Mouse (Mus musculus): ENCODE measurements around the gene Xk.
A peak's percentile ranks its signal among the peaks of the same experiment; 100 is the strongest.
"Not testable (repeated sequence)": the region's sequence is repeated elsewhere in the genome, so short reads cannot be mapped to it uniquely, and the experiment has no call there.

The Xk gene

GRCm38 (mm10) chrX:9272460-9273361, at the start of gene Xk:
TSS of gene Xk (plus strand) at chrX:9272756.
- peak; percentile 33 for DNase-seq

GRCm38 (mm10) chrX:9227105-9227504, 45.5 kb upstream of the Xk start:
- no peak for DNase-seq

GRCm38 (mm10) chrX:9240737-9241591, 31.6 kb upstream of the Xk start:
- no peak for DNase-seq

- peak; percentile 23 for DNase-seq
These were observed 29.1 kb upstream of the Xk start for GRCm38 (mm10) chrX:9243381-9243864.

GRCm38 (mm10) chrX:9244603-9245336, 27.8 kb upstream of the Xk start:
- DNase-seq = no peak

GRCm38 (mm10) chrX:9248911-9249310, 23.6 kb upstream of the Xk start:
- no peak for DNase-seq

- no peak for DNase-seq
These were observed 18.6 kb upstream of the Xk start for GRCm38 (mm10) chrX:9253990-9254389.

- DNase-seq = no peak
These were observed 17.7 kb upstream of the Xk start for GRCm38 (mm10) chrX:9254901-9255300.

- no peak for DNase-seq
These were observed 15.8 kb upstream of the Xk start, which contains the start of gene Gm14862 for GRCm38 (mm10) chrX:9256766-9257165. TSS of gene Gm14862 (minus strand) at chrX:9256899.

GRCm38 (mm10) chrX:9257831-9258230, 14.7 kb upstream of the Xk start:
- no peak for DNase-seq

GRCm38 (mm10) chrX:9259267-9259666, 13.3 kb upstream of the Xk start:
- DNase-seq = no peak

GRCm38 (mm10) chrX:9271112-9271511, 1.4 kb upstream of the Xk start:
- no peak for DNase-seq

- DNase-seq = no peak
These were observed 553 bp upstream of the Xk start for GRCm38 (mm10) chrX:9271947-9272459.

GRCm38 (mm10) chrX:9273377-9274002, 934 bp downstream of the Xk start:
- no peak for DNase-seq

- DNase-seq = no peak
These were observed 1.8 kb downstream of the Xk start for GRCm38 (mm10) chrX:9274321-9274720.

GRCm38 (mm10) chrX:9283464-9283863, 10.9 kb downstream of the Xk start, which contains the start of gene H2al1m:
TSS of gene H2al1m (plus strand) at chrX:9283764.
- DNase-seq = not testable (repeated sequence)

- not testable (repeated sequence) for DNase-seq
These were observed 20.7 kb downstream of the Xk start for GRCm38 (mm10) chrX:9293140-9293829.

- DNase-seq = no peak
These were observed 25.9 kb downstream of the Xk start for GRCm38 (mm10) chrX:9298413-9298864.

- no peak for DNase-seq
These were observed 30.2 kb downstream of the Xk start for GRCm38 (mm10) chrX:9302791-9303190.

GRCm38 (mm10) chrX:9303455-9303854, 30.9 kb downstream of the Xk start:
- DNase-seq = no peak

GRCm38 (mm10) chrX:9316457-9316856, 43.9 kb downstream of the Xk start:
- not testable (repeated sequence) for DNase-seq
